Mouse (Mus musculus) heart, embryonic 12.5 days (tissue): ENCODE data around the gene Med6. TPM values are rescaled to one million over a fixed set of nuclear protein-coding genes. Genes with fewer than 3 reads are reported as not detected.

Experiments
- ATAC-seq: fragments of 200-750 bp; cut with Nextera tagmentation; 2 replicates; pipeline ENCODE4 v1.8.0; 2017; ENCODE audit warnings: moderate TSS enrichment, moderate library complexity; ENCODE audit not compliant: insufficient number of reproducible peaks, low FRiP score
- H3K27ac ChIP-seq: fragments of 300-500 bp; sonication (generic); 2 replicates; pipeline ENCODE4 v1.5.1; 2016; ENCODE audit warnings: mild to moderate bottlenecking, moderate library complexity; ENCODE audit not compliant: poor library complexity, severe bottlenecking
- H3K27me3 ChIP-seq: fragments of 300-500 bp; sonication (generic); replicated peaks from 2 replicates; pipeline ENCODE4 v1.6.1; 2016; ENCODE audit warnings: mild to moderate bottlenecking, moderate library complexity
- H3K36me3 ChIP-seq: fragments of 300-500 bp; sonication (generic); 2 replicates; pipeline ENCODE4 v1.6.1; 2016; ENCODE audit warnings: mild to moderate bottlenecking, moderate library complexity
- H3K4me1 ChIP-seq: fragments of 300-500 bp; sonication (generic); replicated peaks from 2 replicates; pipeline ENCODE4 v1.6.1; 2016; ENCODE audit warnings: mild to moderate bottlenecking
- H3K4me2 ChIP-seq: fragments of 300-500 bp; sonication (generic); 2 replicates; pipeline ENCODE4 v1.6.1; 2016; ENCODE audit warnings: mild to moderate bottlenecking, moderate library complexity
- H3K4me3 ChIP-seq: fragments of 300-500 bp; sonication (generic); 2 replicates; pipeline ENCODE4 v1.5.1; 2016; ENCODE audit warnings: mild to moderate bottlenecking
- H3K9ac ChIP-seq: fragments of 300-500 bp; sonication (generic); 2 replicates; pipeline ENCODE4 v1.6.1; 2016; ENCODE audit warnings: mild to moderate bottlenecking, moderate library complexity
- H3K9me3 ChIP-seq: fragments of 300-500 bp; sonication (generic); replicated peaks from 2 replicates; pipeline ENCODE4 v1.6.1; 2016; ENCODE audit warnings: mild to moderate bottlenecking, moderate library complexity
- WGBS: fragments of 180-500 bp; shearing (Covaris S2); methylation state at CpG from one replicate; pipeline ENCODE4 v1.1.7; 2016; 5-methylcytosine and 5-hydroxymethylcytosine counted together
- polyA plus RNA-seq: library from polyadenylated mRNA; unstranded; fragments of >200 nt; fragmentation: Nextera tagmentation; extraction: Ambion mirVana; gene quantifications from 2 replicates; pipeline ENCODE4 v1.2.1, GENCODE M21; 2016

Gene Med6
- polyA plus RNA-seq, 1 experiment from 2014 or later, result 61.7 TPM

DNA sequence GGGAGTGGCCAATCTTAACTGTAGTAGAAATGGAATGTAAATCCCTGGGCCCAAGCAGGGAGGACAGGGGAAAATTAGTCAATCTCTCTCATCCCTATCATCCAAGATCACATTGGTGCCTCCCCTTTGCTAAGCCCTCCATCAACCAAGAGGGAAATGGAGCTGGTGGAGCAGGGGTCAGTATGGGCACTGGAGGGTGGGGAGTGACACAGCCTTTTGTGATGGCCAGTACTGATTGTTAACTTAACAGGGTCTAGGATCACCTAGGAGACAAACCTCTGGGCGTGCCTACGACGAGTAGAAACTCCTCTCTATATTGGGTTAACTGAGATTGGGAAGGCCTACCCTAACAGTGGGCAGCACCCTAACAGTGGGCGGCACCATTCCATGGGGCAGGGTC is 28.6 kb upstream of the Med6 start:
- Histone ChIP-seq H3K4me3 (no peak overlapping the region), H3K4me2 (no peak overlapping the region), H3K27ac (no peak overlapping the region), H3K4me1 (no peaks in the 10 kb centered on the region), H3K9me3 (no peaks in the 10 kb centered on the region), H3K27me3 (peaks cover 46% of the 10 kb centered on the region), H3K9ac (no peak overlapping the region), H3K36me3 (no peaks in the 10 kb centered on the region)
- no peak for ATAC-seq
- 62% methylated on average over 4 of the region's 4 CpGs for WGBS

DNA sequence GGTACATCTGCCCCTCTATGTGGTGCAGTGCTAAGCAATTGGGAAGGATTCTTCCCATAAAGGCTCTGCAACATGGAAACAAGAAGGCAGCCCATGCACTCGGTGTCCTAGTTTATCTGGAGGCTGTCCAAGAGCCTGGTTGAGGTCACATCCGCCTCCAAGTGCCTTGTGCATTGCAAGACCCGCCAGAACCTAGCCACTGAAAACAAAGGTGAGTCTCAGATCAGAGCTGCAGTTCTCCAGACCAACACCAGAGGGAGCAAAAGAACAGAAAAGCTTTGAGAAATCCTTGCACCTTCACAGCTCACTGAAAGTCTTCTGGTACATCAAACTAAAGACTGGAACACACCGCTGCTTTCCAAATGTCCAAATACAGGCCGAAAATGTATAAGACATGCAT is 24.5 kb upstream of the Med6 start:
- peaks cover 20% of the 10 kb centered on the region for H3K27me3 ChIP-seq
- H3K9me3 ChIP-seq, result no peaks in the 10 kb centered on the region
- no peak overlapping the region for H3K4me2 ChIP-seq
- ATAC-seq, result no peak
- no peaks in the 10 kb centered on the region for H3K4me1 ChIP-seq
- H3K27ac ChIP-seq, result no peak overlapping the region
- 17% methylated on average over 5 of the region's 5 CpGs for WGBS
- H3K9ac ChIP-seq, result no peak overlapping the region
- no peaks in the 10 kb centered on the region for H3K36me3 ChIP-seq
- no peak overlapping the region for H3K4me3 ChIP-seq

DNA sequence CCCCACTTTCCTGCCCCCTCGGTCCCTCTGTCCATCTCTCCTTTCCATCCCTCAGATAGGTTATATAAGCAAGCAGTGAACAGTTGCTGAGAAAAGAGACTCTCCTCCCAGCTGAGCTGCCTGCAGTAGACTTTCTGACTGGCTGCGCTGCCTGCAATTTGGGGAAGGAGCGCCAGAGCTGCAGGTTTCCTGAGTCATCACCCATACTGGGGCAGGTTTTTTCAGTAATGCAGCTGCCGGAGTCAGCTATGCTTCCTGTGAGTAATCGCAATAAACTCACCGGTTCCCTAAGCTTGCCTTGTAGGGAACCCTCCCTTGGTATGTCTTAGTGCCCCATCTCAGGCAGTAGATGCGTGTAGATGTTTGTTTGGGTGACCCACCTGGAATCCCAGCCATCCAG is 22.2 kb upstream of the Med6 start:
- WGBS, result 68% methylated on average over 7 of the region's 7 CpGs
- H3K4me2 ChIP-seq, result no peak overlapping the region
- H3K4me3 ChIP-seq, result no peak overlapping the region
- no peak overlapping the region for H3K27ac ChIP-seq
- H3K36me3 ChIP-seq, result no peaks in the 10 kb centered on the region
- H3K4me1 ChIP-seq, result no peaks in the 10 kb centered on the region
- no peaks in the 10 kb centered on the region for H3K9me3 ChIP-seq
- no peak overlapping the region for H3K9ac ChIP-seq
- ATAC-seq, result no peak
- peaks cover 9% of the 10 kb centered on the region for H3K27me3 ChIP-seq

DNA sequence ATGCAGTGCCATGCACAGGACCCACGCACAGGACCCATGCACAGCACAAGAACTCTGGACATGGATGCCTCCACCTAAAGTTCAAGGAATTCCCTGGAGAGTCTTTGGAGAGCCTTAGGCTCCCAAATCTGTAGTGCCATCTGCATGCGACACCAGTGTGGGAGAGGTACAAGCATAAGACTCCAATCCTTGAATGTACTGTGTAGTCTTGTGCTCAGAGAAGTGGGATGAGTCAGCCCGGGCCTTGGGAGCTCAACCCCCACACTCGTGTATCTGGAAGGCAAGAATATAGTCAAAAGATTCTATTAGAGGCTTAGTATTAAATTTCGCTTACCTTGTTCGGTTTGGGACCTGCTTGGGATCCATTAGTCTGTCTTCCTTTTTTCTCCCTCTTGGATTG is 21.0 kb upstream of the Med6 start:
- 77% methylated on average over 6 of the region's 6 CpGs for WGBS
- H3K4me2 ChIP-seq, result no peak overlapping the region
- no peak for ATAC-seq
- H3K4me3 ChIP-seq, result no peak overlapping the region
- H3K27me3 ChIP-seq, result peaks cover 9% of the 10 kb centered on the region
- H3K27ac ChIP-seq, result no peak overlapping the region
- no peaks in the 10 kb centered on the region for H3K36me3 ChIP-seq
- no peak overlapping the region for H3K9ac ChIP-seq
- H3K9me3 ChIP-seq, result no peaks in the 10 kb centered on the region
- no peaks in the 10 kb centered on the region for H3K4me1 ChIP-seq

DNA sequence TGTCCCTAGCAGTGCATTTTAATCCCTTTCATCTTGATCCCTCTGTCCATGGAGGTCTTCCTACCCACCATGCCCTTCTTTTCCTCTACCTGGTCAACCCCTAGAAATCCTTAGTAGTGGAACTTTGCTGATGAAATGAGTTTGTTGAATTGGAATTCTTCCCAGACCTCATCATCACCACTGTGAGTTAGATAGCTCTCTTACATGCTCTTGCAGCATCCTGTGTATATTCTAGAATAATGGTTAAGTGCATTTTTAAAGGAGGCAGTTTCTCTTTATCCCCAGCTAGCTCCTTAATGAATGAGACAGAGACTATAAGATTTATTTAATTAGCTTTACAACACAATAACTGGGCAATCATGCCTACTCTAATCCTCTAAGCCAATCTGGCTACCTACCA is 14.6 kb upstream of the Med6 start:
- Histone ChIP-seq H3K9me3 (no peaks in the 10 kb centered on the region), H3K4me1 (0 out of 2 replicates have a peak, but pooled peaks cover 3% of the 10 kb centered on the region), H3K27ac (no peak overlapping the region), H3K9ac (no peak overlapping the region), H3K27me3 (no peaks in the 10 kb centered on the region; the same call in 1 of the 2 replicates), H3K4me3 (no peak overlapping the region), H3K4me2 (no peak overlapping the region), H3K36me3 (no peaks in the 10 kb centered on the region)
- ATAC-seq, result no peak

DNA sequence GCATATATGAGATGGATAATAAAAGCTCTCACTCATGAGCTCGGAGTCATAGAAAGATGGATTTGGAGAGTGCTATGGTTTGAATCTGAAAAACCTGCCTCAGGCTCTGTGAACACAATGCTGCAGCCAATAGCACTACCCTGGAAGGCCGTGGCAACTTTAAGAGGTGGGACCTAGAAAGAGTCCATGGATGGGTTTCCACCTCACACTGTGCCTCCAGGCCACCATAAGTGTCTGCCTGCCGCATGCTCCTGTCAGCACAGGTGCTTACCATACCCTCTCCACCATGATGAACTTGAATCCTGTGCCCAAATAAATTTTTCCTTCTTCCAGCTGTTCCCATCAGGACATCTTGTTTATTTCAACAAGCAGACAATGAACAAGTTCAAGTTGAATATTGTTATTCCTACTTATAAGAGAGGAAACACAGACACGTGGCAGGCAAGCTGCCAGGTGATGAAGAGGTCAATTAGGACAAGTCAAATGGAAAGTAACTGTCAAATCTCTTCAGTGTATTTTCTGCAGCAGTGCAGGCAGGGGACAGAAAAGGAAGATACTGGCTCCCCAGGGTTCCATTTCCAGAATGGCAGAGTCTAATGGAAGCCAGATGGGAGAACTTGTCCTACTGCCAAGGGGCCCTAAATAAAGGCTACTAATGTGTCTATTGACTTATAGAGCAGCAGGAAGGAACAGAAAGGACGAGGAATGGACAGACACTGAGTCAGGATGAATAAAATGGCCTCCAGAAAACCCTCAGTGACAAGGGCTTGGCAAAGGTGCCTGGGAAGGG is 10.4 kb upstream of the Med6 start:
- Histone ChIP-seq H3K4me2 (no peak overlapping the region), H3K27me3 (0 out of 2 replicates have a peak, but pooled peaks cover 8% of the 10 kb centered on the region), H3K9me3 (no peaks in the 10 kb centered on the region), H3K36me3 (no peaks in the 10 kb centered on the region), H3K9ac (no peak overlapping the region), H3K27ac (no peak overlapping the region), H3K4me1 (0 out of 2 replicates have a peak, but pooled peaks cover 3% of the 10 kb centered on the region), H3K4me3 (no peak overlapping the region)
- ATAC-seq, result no peak
- 53% methylated on average over 5 of the region's 5 CpGs for WGBS

DNA sequence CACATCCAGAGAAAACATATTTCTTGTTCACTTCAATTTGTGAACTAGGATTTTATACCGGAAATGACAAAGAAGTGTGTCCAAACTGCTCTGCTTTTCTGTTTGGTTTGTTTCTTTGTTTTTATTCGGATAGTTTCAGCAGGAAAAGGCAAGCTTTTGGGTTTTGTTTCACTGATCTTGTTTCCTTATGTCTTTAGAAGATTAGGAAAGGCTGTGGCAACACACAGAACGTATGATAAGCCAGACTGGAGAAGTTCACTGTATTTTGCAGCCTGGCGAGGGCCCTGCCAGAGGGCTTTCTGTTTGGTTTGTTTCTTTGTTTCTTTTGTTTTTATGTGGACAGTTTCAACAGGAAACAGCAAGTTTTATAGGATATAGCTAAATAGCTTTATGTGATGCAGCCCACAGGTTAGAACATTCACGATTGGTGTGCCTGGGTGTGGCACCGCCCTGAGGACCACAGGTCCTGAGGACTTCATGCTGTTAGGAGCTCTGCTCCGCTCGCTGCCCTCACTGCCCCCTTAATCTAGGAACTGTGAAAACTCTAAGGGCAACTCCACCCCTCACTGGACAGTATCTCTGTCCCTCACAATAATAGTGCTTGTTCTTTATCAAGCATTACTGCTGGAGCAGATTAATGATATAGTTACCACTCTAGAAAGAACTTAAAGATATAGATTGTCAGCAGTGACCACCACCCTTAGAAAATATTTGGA is 1.9 kb upstream of the Med6 start:
- no peak for ATAC-seq
- Histone ChIP-seq H3K9ac (no peak overlapping the region), H3K36me3 (no peaks in the 10 kb centered on the region), H3K4me2 (no peak overlapping the region), H3K27me3 (0 out of 2 replicates have a peak, but pooled peaks cover 5% of the 10 kb centered on the region), H3K9me3 (no peaks in the 10 kb centered on the region), H3K4me3 (no peak overlapping the region), H3K4me1 (no peaks in the 10 kb centered on the region), H3K27ac (no peak overlapping the region)
- WGBS, result 59% methylated on average over 8 of the region's 8 CpGs

DNA sequence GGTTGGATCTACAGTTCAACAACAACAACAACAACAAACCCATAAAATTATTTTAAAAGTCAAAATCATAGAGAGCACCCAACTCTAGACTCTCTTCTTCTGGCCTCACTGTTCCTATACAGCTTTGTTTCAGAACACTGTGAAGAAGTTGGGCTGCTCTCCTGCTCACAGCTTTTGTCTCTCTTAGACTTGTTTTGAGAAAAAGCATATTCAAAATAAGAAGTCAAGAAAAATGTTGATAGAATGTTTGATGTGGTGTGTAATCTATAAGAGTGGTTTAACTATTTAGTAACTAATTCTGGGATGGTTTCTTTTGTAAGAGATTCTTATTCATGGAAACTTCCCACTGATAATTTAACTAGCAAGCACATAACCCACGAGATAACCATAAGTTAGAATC is 26.4 kb downstream of the Med6 start, which contains the start of gene Adam21:
Gene Adam21 (minus strand): TSS at position 101 of the 400 bp plus-strand sequence.
- H3K36me3 ChIP-seq, result peaks cover 18% of the 10 kb centered on the region
- H3K27me3 ChIP-seq, result no peaks in the 10 kb centered on the region
- no peak within 1 kb of the TSS for H3K27ac ChIP-seq
- ATAC-seq, result no peak
- H3K4me3 ChIP-seq, result no peak within 1 kb of the TSS
- WGBS, result 77% methylated on average over 1 of the region's 1 CpGs
- H3K4me2 ChIP-seq, result no peak within 1 kb of the TSS
- H3K4me1 ChIP-seq, result no peaks in the 10 kb centered on the region
- H3K9me3 ChIP-seq, result no peaks in the 10 kb centered on the region
- H3K9ac ChIP-seq, result no peak within 1 kb of the TSS

DNA sequence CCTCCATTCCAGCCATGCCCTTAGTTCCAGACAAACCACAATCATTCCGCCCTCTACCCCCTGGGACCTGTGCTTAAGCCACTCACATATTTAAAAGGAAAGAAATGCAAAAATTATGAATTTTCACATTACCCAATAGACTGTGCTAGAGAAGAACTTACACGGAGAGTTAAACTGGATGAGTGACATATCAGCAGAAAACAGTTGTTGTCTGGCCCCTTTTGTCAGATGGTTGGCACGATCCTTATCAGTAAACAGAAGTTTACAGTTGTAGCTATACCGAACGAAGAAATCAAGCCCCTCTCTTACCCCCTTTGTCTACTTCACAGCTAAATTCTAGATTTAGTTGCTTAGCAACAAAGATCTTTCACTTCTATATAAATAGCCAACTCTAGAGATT is 26.9 kb downstream of the Med6 start:
- no peak overlapping the region for H3K9ac ChIP-seq
- H3K4me1 ChIP-seq, result no peaks in the 10 kb centered on the region
- no peak overlapping the region for H3K4me3 ChIP-seq
- no peaks in the 10 kb centered on the region for H3K27me3 ChIP-seq
- no peaks in the 10 kb centered on the region for H3K9me3 ChIP-seq
- H3K36me3 ChIP-seq, result peaks cover 14% of the 10 kb centered on the region
- H3K4me2 ChIP-seq, result no peak overlapping the region
- H3K27ac ChIP-seq, result no peak overlapping the region
- no peak for ATAC-seq
- 80% methylated on average over 5 of the region's 5 CpGs for WGBS

DNA sequence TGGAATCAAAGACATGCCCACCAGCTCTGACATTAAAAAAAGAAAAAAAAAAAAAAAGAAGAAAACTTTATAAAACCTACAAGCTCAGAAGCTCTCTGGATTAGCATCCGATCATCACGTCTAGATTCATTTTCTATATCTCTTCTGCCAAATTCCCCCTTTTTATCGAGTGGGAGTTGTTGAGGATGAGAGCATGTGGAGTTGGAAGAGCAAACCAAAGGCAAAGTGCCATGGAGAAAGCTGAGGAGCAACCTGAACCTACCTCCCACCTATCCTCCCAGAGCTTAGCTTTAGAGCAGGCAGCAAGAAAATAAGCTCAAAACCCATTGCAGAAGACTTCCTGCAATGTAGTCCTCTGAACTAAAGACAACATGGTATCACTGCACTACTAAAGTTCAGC is 30.6 kb downstream of the Med6 start:
- no peaks in the 10 kb centered on the region for H3K27me3 ChIP-seq
- H3K9ac ChIP-seq, result no peak overlapping the region
- no peak overlapping the region for H3K27ac ChIP-seq
- no peaks in the 10 kb centered on the region for H3K4me1 ChIP-seq
- H3K4me2 ChIP-seq, result no peak overlapping the region
- H3K4me3 ChIP-seq, result no peak overlapping the region
- no peak for ATAC-seq
- H3K36me3 ChIP-seq, result no peaks in the 10 kb centered on the region
- 94% methylated on average over 3 of the region's 3 CpGs for WGBS
- no peaks in the 10 kb centered on the region for H3K9me3 ChIP-seq

DNA sequence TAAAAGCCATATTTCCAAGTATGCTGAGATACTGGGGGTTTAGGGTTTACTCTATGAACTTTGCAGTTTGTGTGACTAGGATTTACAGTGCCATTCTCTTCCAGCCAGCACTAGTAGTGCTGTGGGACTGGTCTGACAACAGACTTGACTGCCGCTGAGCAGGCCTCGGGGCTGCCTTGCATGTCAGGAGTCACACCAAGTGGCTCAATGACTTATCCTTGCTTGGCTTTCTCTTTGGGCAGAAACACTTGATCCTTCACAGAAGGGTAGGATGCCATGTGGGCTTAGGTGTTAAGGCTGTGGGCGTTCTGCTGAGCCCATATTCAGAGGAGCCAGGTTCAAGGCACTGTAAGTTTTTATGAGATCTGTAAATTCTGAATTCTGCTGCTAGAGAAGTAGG is 45.5 kb downstream of the Med6 start:
- Histone ChIP-seq H3K4me2 (no peak overlapping the region), H3K9me3 (no peaks in the 10 kb centered on the region), H3K9ac (no peak overlapping the region), H3K36me3 (no peaks in the 10 kb centered on the region), H3K27me3 (no peaks in the 10 kb centered on the region), H3K4me3 (no peak overlapping the region), H3K27ac (no peak overlapping the region), H3K4me1 (no peaks in the 10 kb centered on the region)
- no peak for ATAC-seq
- 91% methylated on average over 3 of the region's 3 CpGs for WGBS
